Mouse (Mus musculus) midbrain, postnatal 0 days (tissue): Measurements from ENCODE around the gene Tmem63a. TPM values are rescaled to one million over a fixed set of nuclear protein-coding genes. Genes with fewer than 3 reads are reported as not detected.
"Not testable (repeated sequence)": the region's sequence is repeated elsewhere in the genome, so short reads cannot be mapped to it uniquely, and the experiment has no call there.

ENCODE experiments used
- ATAC-seq: fragments of 200-750 bp; cut with Nextera tagmentation; 2 replicates; pipeline ENCODE4 v1.8.0; 2017; ENCODE audit warnings: moderate number of reproducible peaks, mild to moderate bottlenecking, moderate TSS enrichment, moderate library complexity; ENCODE audit not compliant: low FRiP score
- DNase-seq: peaks from one replicate; pipeline ENCODE4 v3.0.0-alpha.2; 2015; ENCODE audit warnings: low spot score
- H3K27ac ChIP-seq: fragments of 300-500 bp; sonication (generic); 2 replicates; pipeline ENCODE4 v1.5.1; 2014; ENCODE audit warnings: low read depth, mild to moderate bottlenecking, low read length, mixed read lengths
- H3K27me3 ChIP-seq: fragments of 300-500 bp; sonication (generic); 2 replicates; pipeline ENCODE4 v1.6.1; 2014; ENCODE audit warnings: low read length, control low read depth, mixed read lengths; ENCODE audit not compliant: insufficient read depth
- H3K36me3 ChIP-seq: fragments of 300-500 bp; sonication (generic); 2 replicates; pipeline ENCODE4 v1.6.1; 2014; ENCODE audit warnings: low read length, control low read depth, mixed read lengths; ENCODE audit not compliant: insufficient read depth
- H3K4me1 ChIP-seq: fragments of 300-500 bp; sonication (generic); 2 replicates; pipeline ENCODE4 v1.6.1; 2014; ENCODE audit warnings: mild to moderate bottlenecking, control low read depth, antibody characterized with exemption, low read length, mixed read lengths; ENCODE audit not compliant: insufficient read depth
- H3K4me2 ChIP-seq: fragments of 300-500 bp; sonication (generic); 2 replicates; pipeline ENCODE4 v1.6.1; 2014; ENCODE audit warnings: low read depth, mild to moderate bottlenecking, low read length, mixed read lengths; ENCODE audit not compliant: poor library complexity, severe bottlenecking
- H3K4me3 ChIP-seq: fragments of 300-500 bp; sonication (generic); 2 replicates; pipeline ENCODE4 v1.5.1; 2014; ENCODE audit warnings: low read depth, mild to moderate bottlenecking, low read length, moderate library complexity
- H3K9ac ChIP-seq: fragments of 300-500 bp; sonication (generic); replicated peaks from 2 replicates; pipeline ENCODE4 v1.6.1; 2014; ENCODE audit warnings: mild to moderate bottlenecking, low read length, moderate library complexity, mixed read lengths; ENCODE audit not compliant: poor library complexity, severe bottlenecking
- H3K9me3 ChIP-seq: fragments of 300-500 bp; sonication (generic); 2 replicates; pipeline ENCODE4 v1.6.1; 2016; ENCODE audit warnings: low read length, control low read depth
- CTCF ChIP-seq: IDR thresholded peaks from 2 replicates; pipeline ENCODE4 v1.5.1; 2016; ENCODE audit warnings: antibody characterized with exemption, mild to moderate bottlenecking
- WGBS: fragments of 180-500 bp; shearing (Covaris S2); extraction: QIAGEN DNeasy Blood & Tissue Kit; methylation state at CpG from one replicate; pipeline ENCODE4 v1.1.7; 2014; 5-methylcytosine and 5-hydroxymethylcytosine counted together
- polyA plus RNA-seq: library from polyadenylated mRNA; unstranded; fragments of >200 nt; fragmentation: Nextera tagmentation; extraction: Ambion mirVana; gene quantifications from 2 replicates; pipeline ENCODE4 v1.2.1, GENCODE M21; 2015
- total RNA-seq: library from RNA; depleted of rRNA; stranded (reverse); fragments of >200 nt; gene quantifications from 2 replicates; pipeline ENCODE4 v1.2.3, GENCODE M21; 2014; rRNA removed

The Tmem63a gene
- total RNA-seq (4.8 and 6.4 TPM in 2 replicates), polyA plus RNA-seq (1.3 and 1.7 TPM in 2 replicates)

DNA sequence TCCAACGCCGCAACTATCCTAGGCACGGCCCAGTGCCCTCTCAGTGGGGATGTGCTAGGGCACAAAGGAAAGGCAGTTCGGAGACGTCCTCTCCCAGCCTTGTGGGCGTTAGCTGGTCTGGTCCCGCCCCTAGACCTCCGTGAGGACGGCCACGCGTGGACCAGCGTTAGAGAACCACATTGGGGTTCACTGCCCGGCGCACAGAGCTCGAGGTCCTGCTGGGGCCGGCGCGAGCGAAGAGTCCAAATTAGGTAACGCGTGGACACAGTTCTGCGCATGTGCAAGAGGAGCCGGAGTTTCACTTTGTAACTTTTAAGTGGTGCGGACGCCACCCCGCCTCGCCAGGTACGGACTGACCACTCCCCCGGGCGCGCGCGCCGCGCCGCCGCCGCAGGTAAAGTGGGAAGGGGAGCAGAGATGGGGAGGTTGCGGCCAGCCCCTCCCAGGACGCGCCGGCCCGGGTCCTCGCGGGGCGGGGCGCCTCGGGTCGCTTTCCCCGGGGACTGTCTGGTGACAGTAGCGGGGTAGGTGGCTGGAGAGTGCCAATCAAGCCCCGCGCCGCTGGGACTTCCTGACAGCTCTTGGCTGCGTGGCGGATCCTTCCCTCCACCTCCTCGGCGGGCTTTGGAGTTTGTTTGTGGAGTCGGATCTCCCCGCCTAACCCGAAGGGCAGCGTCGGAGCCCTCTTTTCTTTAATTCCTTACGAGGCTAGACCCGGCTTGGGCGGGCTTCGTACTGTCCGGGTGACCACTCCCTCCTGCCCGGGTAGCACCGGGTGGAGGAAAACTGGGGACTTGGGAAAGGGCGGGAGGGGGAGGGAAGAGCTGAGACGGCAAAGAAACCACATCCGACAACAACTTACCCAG lies at the start of gene Tmem63a:
TSS of gene Tmem63a (plus strand) at position 179 of the 866 bp plus-strand sequence.
- TF ChIP-seq CTCF = no peak
- peaks cover 3% of the 10 kb centered on the region; the same call in 1 of the 2 replicates for H3K4me1 ChIP-seq
- peaks cover 39% of the 10 kb centered on the region for H3K27me3 ChIP-seq
- no peaks in the 10 kb centered on the region for H3K36me3 ChIP-seq
- DNase-seq (peak; percentile 32), ATAC-seq (no peak)
- H3K4me3 ChIP-seq = peak within 1 kb of the TSS; percentile 62
- H3K9ac ChIP-seq = peak within 1 kb of the TSS; percentile 44; the same call in 1 of the 2 replicates
- under 1% methylated on average over 67 of the region's 73 CpGs for WGBS
- H3K9me3 ChIP-seq = no peaks in the 10 kb centered on the region
- peak within 1 kb of the TSS; percentile 93 for H3K4me2 ChIP-seq
- no peak within 1 kb of the TSS for H3K27ac ChIP-seq

GRCm38 (mm10) chr1:180892808-180893207 lies 49.3 kb upstream of the Tmem63a start, which contains the start of gene Lefty2:
Gene Lefty2 (plus strand): TSS chr1:180893108.
- Histone ChIP-seq H3K36me3 (no peaks in the 10 kb centered on the region), H3K9ac (no peak within 1 kb of the TSS), H3K27me3 (peaks cover 22% of the 10 kb centered on the region), H3K27ac (no peak within 1 kb of the TSS), H3K4me2 (0 out of 2 replicates have a peak within 1 kb of the TSS, but pooled peaks have one; percentile 21), H3K4me3 (no peak within 1 kb of the TSS), H3K9me3 (no peaks in the 10 kb centered on the region), H3K4me1 (no peaks in the 10 kb centered on the region)
- DNase-seq = no peak
- no peak for TF ChIP-seq CTCF
- ATAC-seq = no peak
- 63% methylated on average over 10 of the region's 10 CpGs for WGBS

GRCm38 (mm10) chr1:180894088-180894987 lies 47.8 kb upstream of the Tmem63a start:
- peak; percentile 26; the same call in 1 of the 2 replicates for ATAC-seq
- 7% methylated on average over 44 of the region's 51 CpGs for WGBS
- not testable (repeated sequence) for DNase-seq, H3K9ac ChIP-seq, H3K27ac ChIP-seq, H3K36me3 ChIP-seq, H3K4me1 ChIP-seq, H3K9me3 ChIP-seq
- peak overlapping the region; percentile 23 for H3K4me3 ChIP-seq
- peaks cover 17% of the 10 kb centered on the region; the same call in 1 of the 2 replicates for H3K27me3 ChIP-seq
- H3K4me2 ChIP-seq = peak overlapping the region; percentile 21

GRCm38 (mm10) chr1:180901107-180901506 lies 41.0 kb upstream of the Tmem63a start:
- Histone ChIP-seq H3K27me3 (no peaks in the 10 kb centered on the region), H3K36me3 (peaks cover 4% of the 10 kb centered on the region; the same call in 1 of the 2 replicates), H3K9me3 (no peaks in the 10 kb centered on the region), H3K9ac (no peak overlapping the region), H3K4me3 (no peak overlapping the region), H3K4me1 (peaks cover 5% of the 10 kb centered on the region), H3K27ac (no peak overlapping the region), H3K4me2 (no peak overlapping the region)
- peak; percentile 80 for DNase-seq
- ATAC-seq = no peak
- TF ChIP-seq CTCF = peak; percentile 82
- WGBS = under 1% methylated on average over 4 of the region's 4 CpGs

GRCm38 (mm10) chr1:180902915-180903314 lies 39.2 kb upstream of the Tmem63a start:
- no peak for DNase-seq
- Histone ChIP-seq H3K27me3 (no peaks in the 10 kb centered on the region), H3K4me3 (no peak overlapping the region), H3K36me3 (peaks cover 15% of the 10 kb centered on the region), H3K4me1 (peaks cover 5% of the 10 kb centered on the region), H3K9me3 (no peaks in the 10 kb centered on the region), H3K9ac (no peak overlapping the region), H3K4me2 (no peak overlapping the region), H3K27ac (no peak overlapping the region)
- 39% methylated on average over 5 of the region's 5 CpGs for WGBS
- no peak for ATAC-seq
- no peak for TF ChIP-seq CTCF
